Mouse (Mus musculus) thymus, adult 2 months (tissue): ENCODE results near the gene Rbp4. TPM values are rescaled to one million over a fixed set of nuclear protein-coding genes. Genes with fewer than 3 reads are reported as not detected.

Source experiments
- DNase-seq: peaks from one replicate; pipeline ENCODE4 v3.0.0; 2021
- H3K27ac ChIP-seq: fragments of 200-500 bp; 2 replicates; pipeline ENCODE4 v1.5.1; 2012; ENCODE audit warnings: low read length, control low read depth; ENCODE audit not compliant: control insufficient read depth, insufficient read depth
- H3K27me3 ChIP-seq: fragments of 200-500 bp; 2 replicates; pipeline ENCODE4 v1.6.1; 2012; ENCODE audit warnings: mild to moderate bottlenecking, low read length, moderate library complexity, mixed read lengths; ENCODE audit not compliant: control insufficient read depth, insufficient read depth
- H3K36me3 ChIP-seq: fragments of 200-500 bp; 2 replicates; pipeline ENCODE4 v1.6.1; 2012; ENCODE audit warnings: mild to moderate bottlenecking, low read length, moderate library complexity; ENCODE audit not compliant: control insufficient read depth, insufficient read depth
- H3K4me1 ChIP-seq: fragments of 200-500 bp; replicated peaks from 2 replicates; pipeline ENCODE4 v1.6.1; 2012; ENCODE audit warnings: low read length; ENCODE audit not compliant: control insufficient read depth, insufficient read depth
- H3K4me3 ChIP-seq: fragments of 200-500 bp; 2 replicates; pipeline ENCODE4 v1.5.1; 2012; ENCODE audit warnings: mild to moderate bottlenecking, low read length, control low read depth, moderate library complexity; ENCODE audit not compliant: control insufficient read depth, insufficient read depth
- CTCF ChIP-seq: fragments of 200-500 bp; IDR thresholded peaks from 2 replicates; pipeline ENCODE4 v1.5.1; 2012; ENCODE audit warnings: mild to moderate bottlenecking, control low read depth, low read length, moderate library complexity, borderline replicate concordance; ENCODE audit not compliant: control insufficient read depth, poor library complexity, insufficient read depth; ENCODE audit errors: extremely low read depth
- POLR2A ChIP-seq: fragments of 200-500 bp; IDR thresholded peaks from 2 replicates; pipeline ENCODE4 v1.6.1; 2012; ENCODE audit warnings: mild to moderate bottlenecking, low read length, control low read depth, moderate library complexity; ENCODE audit not compliant: control insufficient read depth, poor library complexity, insufficient read depth; ENCODE audit errors: extremely low read depth
- WGBS: fragments of 180-500 bp; shearing (Covaris S2); methylation state at CpG from one replicate; pipeline ENCODE4 v1.1.7; 2018; 5-methylcytosine and 5-hydroxymethylcytosine counted together
- polyA plus RNA-seq: library from polyadenylated mRNA; depleted of rRNA; stranded (reverse); fragments of >200 nt; gene quantifications from 2 replicates; pipeline ENCODE4 v1.2.3, GENCODE M21; 2012; rRNA removed

Gene Rbp4
- 9.0 and 20.3 TPM in 2 replicates for polyA plus RNA-seq

DNA sequence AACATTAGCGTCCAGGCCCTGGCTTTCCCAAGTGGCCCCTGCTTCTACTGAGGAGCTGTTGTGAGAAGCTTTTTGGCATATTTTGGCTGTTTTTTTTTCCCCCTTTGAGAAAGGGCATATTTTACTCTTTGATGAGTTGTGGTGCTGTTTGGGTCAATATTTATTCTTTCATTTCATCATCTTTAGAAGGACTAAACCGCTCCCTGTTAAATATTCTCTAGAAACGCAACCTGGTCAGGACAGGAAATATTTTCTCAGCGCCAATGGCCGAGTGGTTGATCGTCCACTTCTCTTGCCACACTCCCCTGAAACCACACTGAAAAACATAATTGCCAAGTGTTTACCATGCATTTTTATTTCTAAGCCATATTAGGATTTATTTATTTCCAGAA lies at the start of gene Rbp4:
TSS of gene Rbp4 (minus strand) at position 63 of the 392 bp plus-strand sequence.
- Histone ChIP-seq H3K36me3 (no peaks in the 10 kb centered on the region), H3K4me3 (no peak within 1 kb of the TSS), H3K27ac (no peak within 1 kb of the TSS), H3K4me1 (no peaks in the 10 kb centered on the region), H3K27me3 (peaks cover 3% of the 10 kb centered on the region; the same call in 1 of the 2 replicates)
- no peak for DNase-seq
- TF ChIP-seq POLR2A (no peak), CTCF (no peak)
- 76% methylated on average over 6 of the region's 6 CpGs for WGBS

DNA sequence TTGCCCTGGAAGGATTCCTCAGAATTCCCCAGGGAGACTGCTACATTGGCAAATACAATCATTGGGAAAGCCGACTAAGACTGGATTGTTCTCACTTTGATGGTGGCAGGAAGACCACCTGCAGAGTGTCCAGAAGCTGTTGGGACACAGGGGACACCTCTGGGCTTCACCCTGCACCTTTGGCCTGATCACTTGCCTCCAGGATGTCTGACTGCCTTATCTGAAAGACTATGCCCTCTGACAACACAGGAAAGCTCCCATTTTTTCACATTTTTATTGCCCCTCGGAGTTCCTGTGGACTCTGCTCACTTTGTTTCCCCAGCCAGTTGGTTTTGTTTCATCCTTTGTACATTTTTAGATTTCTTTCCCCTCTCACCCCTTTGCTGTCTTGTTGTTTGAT lies 39.6 kb upstream of the Rbp4 start:
- no peak for TF ChIP-seq CTCF
- no peak for TF ChIP-seq POLR2A
- H3K27me3 ChIP-seq: no peaks in the 10 kb centered on the region
- WGBS: 48% methylated on average over 2 of the region's 2 CpGs
- no peak overlapping the region for H3K27ac ChIP-seq
- no peak for DNase-seq
- no peaks in the 10 kb centered on the region for H3K4me1 ChIP-seq
- H3K36me3 ChIP-seq: no peaks in the 10 kb centered on the region
- H3K4me3 ChIP-seq: no peak overlapping the region

DNA sequence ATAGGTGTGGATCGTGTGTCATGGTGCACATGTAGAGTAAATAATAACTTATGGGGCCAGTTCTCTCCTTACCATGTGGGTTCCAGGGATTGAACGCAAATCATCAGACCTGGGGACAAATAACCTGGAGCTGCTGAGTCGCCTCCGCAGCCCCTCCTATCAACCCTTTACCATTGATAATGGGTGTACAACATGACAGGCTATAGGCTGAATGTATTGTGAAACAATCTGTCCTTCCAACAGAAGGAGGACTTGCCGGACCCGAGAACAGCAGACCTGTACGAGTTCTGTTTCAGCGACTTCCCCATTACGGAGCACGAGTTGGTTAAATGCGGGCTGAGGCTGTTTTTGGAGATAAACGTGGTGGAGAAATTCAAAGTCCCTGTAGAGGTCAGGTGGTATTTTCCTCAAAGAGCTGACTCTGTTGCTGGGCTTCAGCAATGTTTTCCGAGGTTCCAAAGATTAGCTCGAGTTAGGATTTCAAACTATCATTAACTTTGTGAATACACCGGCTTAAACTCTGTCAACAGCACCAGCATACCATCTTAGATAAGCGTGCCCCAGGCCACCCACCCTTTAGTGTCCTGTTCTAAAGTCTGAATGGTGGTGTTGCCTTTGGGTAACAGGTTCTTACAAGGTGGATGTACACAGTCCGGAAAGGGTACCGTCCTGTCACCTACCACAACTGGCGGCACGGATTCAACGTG lies 36.7 kb upstream of the Rbp4 start:
- no peak for DNase-seq
- Histone ChIP-seq H3K4me1 (no peaks in the 10 kb centered on the region), H3K27ac (no peak overlapping the region), H3K36me3 (no peaks in the 10 kb centered on the region), H3K4me3 (no peak overlapping the region), H3K27me3 (no peaks in the 10 kb centered on the region)
- WGBS: 87% methylated on average over 21 of the region's 21 CpGs
- TF ChIP-seq POLR2A: no peak
- TF ChIP-seq CTCF: no peak

DNA sequence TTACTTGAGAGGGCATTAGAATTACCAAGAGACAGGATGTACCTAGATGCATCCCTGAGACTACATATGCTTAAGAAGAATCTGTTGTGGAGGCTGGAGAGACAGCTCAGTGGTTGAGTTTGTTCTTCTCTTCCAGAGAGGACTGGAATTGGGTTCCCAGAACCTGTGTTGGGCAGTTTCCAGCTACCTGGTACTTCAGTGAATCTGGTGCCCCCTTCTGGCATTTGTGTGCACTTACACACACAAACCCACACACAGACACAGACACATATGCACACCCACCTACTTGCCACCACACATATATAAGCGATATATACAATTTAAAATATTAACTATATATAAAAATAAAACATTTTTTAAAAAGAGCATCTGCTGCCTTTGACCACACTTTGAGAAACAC lies 31.2 kb upstream of the Rbp4 start:
- no peaks in the 10 kb centered on the region for H3K36me3 ChIP-seq
- 96% methylated on average over 1 of the region's 1 CpGs for WGBS

DNA sequence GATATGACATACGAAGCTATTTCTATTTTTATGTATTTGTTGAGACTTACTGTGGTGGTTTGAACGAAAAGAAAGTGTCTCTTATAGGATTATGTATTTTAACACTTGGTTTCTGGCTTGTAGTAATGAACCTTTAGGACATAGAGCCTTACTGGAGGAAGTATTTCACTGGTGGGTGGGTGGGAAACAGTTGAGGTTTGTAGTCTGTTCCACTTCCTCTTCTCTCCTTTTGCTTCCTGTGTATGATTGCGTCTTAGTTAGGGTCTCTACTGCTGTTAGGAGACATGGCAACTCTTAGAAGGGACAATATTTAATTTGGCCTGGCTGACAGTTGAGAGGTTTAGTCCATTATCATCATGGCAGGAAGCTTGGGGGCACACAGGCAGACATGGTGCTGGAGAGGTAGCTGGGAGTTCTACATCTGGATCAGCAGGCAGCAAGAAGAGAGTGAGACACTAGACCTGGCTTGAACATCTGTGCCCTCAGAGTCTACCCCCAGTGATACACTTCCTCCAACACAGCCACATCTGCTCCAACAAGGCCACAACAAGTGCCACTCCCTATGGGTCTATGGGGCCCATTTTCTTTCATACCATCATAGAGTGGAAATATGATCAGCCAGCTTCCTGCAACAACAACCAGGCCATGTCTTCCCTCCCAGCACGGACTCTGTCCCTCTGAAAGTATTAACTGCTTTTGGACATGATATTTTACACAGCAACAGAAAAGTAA lies 18.6 kb upstream of the Rbp4 start:
- Histone ChIP-seq H3K27ac (no peak overlapping the region), H3K4me3 (no peak overlapping the region), H3K36me3 (no peaks in the 10 kb centered on the region), H3K4me1 (0 out of 2 replicates have a peak, but pooled peaks cover 3% of the 10 kb centered on the region), H3K27me3 (no peaks in the 10 kb centered on the region)
- no peak for TF ChIP-seq POLR2A
- WGBS: 23% methylated on average over 4 of the region's 4 CpGs
- DNase-seq: no peak

More for the DNA sequence above, 31.2 kb upstream of the Rbp4 start:
- no peak for TF ChIP-seq CTCF
- TF ChIP-seq POLR2A: no peak
- H3K27me3 ChIP-seq: no peaks in the 10 kb centered on the region
- H3K4me1 ChIP-seq: no peaks in the 10 kb centered on the region
- no peak for DNase-seq
- no peak overlapping the region for H3K27ac ChIP-seq
- H3K4me3 ChIP-seq: no peak overlapping the region

DNA sequence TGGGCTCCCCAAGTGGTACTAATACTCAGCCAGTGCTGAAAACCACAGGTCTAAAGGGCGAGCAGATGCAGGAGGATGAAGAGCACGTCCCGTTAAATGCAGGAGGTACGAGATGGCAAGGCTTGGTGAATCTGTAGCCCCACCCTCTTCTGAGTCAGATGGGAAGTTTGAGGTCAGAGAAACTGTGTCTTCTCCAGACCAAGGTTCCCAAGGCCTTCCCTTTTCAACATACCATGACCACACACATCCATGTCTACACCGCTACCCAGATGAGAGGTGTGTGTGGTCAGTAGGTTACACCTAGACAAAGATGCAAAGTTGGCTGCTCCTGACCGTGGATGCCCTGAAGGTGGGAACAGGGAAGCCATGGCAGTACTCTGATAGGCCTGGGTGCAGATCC lies 9.7 kb upstream of the Rbp4 start:
- H3K4me3 ChIP-seq: no peak overlapping the region
- H3K27me3 ChIP-seq: no peaks in the 10 kb centered on the region
- 62% methylated on average over 6 of the region's 6 CpGs for WGBS
- H3K27ac ChIP-seq: no peak overlapping the region
- H3K36me3 ChIP-seq: no peaks in the 10 kb centered on the region
- no peak for TF ChIP-seq CTCF
- no peak for DNase-seq
- H3K4me1 ChIP-seq: no peaks in the 10 kb centered on the region
